In genomic region chr10:77118361-77118760, GRCm38 (mm10) we compare ENCODE assay signal across 16 mouse cellular contexts. TPM values are rescaled to one million over a fixed set of nuclear protein-coding genes. Genes with fewer than 3 reads are reported as not detected.
DNase-seq lines count a peak whose midpoint lies in the region; ATAC-seq lines count a peak whose summit lies in the region.
"Had no signal": no experiment of that assay in that cellular context is flagged by ENCODE, and none has a peak within 500 bp of the region (broad histone marks: within the 10 kb centered on the region; RNA-seq: fewer than 3 reads in every experiment).

No protein-coding gene starts in this region.

- DNase-seq in adrenal gland, adult 2 months: peak; percentile 41
- DNase-seq in adrenal gland, postnatal 25 days: no peak
- DNase-seq in kidney, adult 11 months: peak; percentile 93
- peak; percentile 46 for DNase-seq in testis, postnatal 10 days (ENCODE audit: low spot score)
- DNase-seq in testis, postnatal 14 days (ENCODE audit: low spot score): no peak
- no peak for DNase-seq in embryo, embryonic 9.5 days (ENCODE audit: extremely low spot score)
- DNase-seq: cerebellum, adult 9-10 months; layer of hippocampus, postnatal 36 days; midbrain, embryonic 14.5 days; retina, postnatal 1 day had no signal

- H3K27me3 ChIP-seq in kidney, embryonic 14.5 days (ENCODE audit: control insufficient read depth, insufficient read depth, low read length): no peaks in the 10 kb centered on the region
- H3K27me3 ChIP-seq: forebrain, embryonic 12.5 days had no signal

- no peak overlapping the region for H3K4me3 ChIP-seq in kidney, embryonic 14.5 days (ENCODE audit: low read length)
- H3K4me3 ChIP-seq: forebrain, embryonic 12.5 days had no signal

- H3K4me2 ChIP-seq in kidney, embryonic 14.5 days (replicated peaks; ENCODE audit: low read depth, low read length): no peak overlapping the region
- H3K4me2 ChIP-seq: forebrain, embryonic 12.5 days had no signal

- H3K36me3 ChIP-seq in kidney, embryonic 14.5 days (ENCODE audit: control insufficient read depth, insufficient read depth, low read length): no peaks in the 10 kb centered on the region
- H3K36me3 ChIP-seq: forebrain, embryonic 12.5 days had no signal

- WGBS in kidney, embryonic 14.5 days: 86% methylated on average over 1 of the region's 1 CpGs

- H3K27ac ChIP-seq in kidney, embryonic 14.5 days (ENCODE audit: low read depth, low read length): no peak overlapping the region
- H3K27ac ChIP-seq: forebrain, embryonic 12.5 days; hindbrain, postnatal 0 days had no signal

- no peak overlapping the region for H3K9ac ChIP-seq in kidney, embryonic 14.5 days (ENCODE audit: low read depth, low read length)
- H3K9ac ChIP-seq: forebrain, embryonic 12.5 days had no signal

- peaks cover 47% of the 10 kb centered on the region for H3K4me1 ChIP-seq in kidney, embryonic 14.5 days (ENCODE audit: control insufficient read depth, insufficient read depth, low read length)

- no peak for ATAC-seq in kidney, embryonic 14.5 days (ENCODE audit: low FRiP score, low TSS enrichment)
- no peak for ATAC-seq in monocyte, adult 5-6 weeks (replicated peaks; ENCODE audit: insufficient number of reproducible peaks, low FRiP score, low TSS enrichment, poor library complexity, severe bottlenecking)
- ATAC-seq: CD4-positive, CD25-positive, alpha-beta regulatory T cell, adult 4 months; hindbrain, postnatal 0 days had no signal

- no peaks in the 10 kb centered on the region for H3K9me3 ChIP-seq in kidney, embryonic 14.5 days (ENCODE audit: control insufficient read depth, low read length)

RNA-seq across cellular contexts. Expression of gene Col18a1, which starts 48.0 kb away (rescaled TPM):
- total RNA-seq in adrenal gland, adult 2 months (2021): 10 to 100 TPM; 26.7 to 40.0 TPM
- 75.8 and 78.8 TPM in 2 replicates for polyA plus RNA-seq in adrenal gland, adult 2 months (2012; rRNA removed)
- total RNA-seq in adrenal gland, postnatal 25 days (2021): 26.1 and 29.6 TPM in 2 replicates
- 78.6 and 140 TPM in 2 replicates for polyA plus RNA-seq in kidney, embryonic 14.5 days (2014; fragmentation: Nextera tagmentation; extraction: Ambion mirVana)
- not detected in 3 replicates for total RNA-seq in monocyte, adult 5-6 weeks (2017)
- total RNA-seq: megakaryocyte, adult 5-6 weeks had no signal

Comparison
In these comparisons a context has a peak if more than half of its experiments do, and no peak if none do; other contexts are left out.
1. DNase-seq: peak in adrenal gland, adult 2 months (single experiment), kidney, adult 11 months (single experiment) and testis, postnatal 10 days (single experiment); none in adrenal gland, postnatal 25 days (single experiment), testis, postnatal 14 days (single experiment) and embryo, embryonic 9.5 days (single experiment).
2. RNA of gene Col18a1, which starts 48.0 kb away (total RNA-seq): 26.7 to 40.0 TPM in adrenal gland, adult 2 months and 26.1 to 29.6 TPM in adrenal gland, postnatal 25 days; not detected in monocyte, adult 5-6 weeks; every median in the first group is over 10 times any median in the second.